Mouse (Mus musculus) olfactory bulb, adult 2 months (tissue): ENCODE data around the gene Arhgap44.

Source experiments
- CTCF ChIP-seq: fragments of 200-500 bp; IDR thresholded peaks from 2 replicates; pipeline ENCODE4 v1.5.1; 2012; ENCODE audit warnings: low read depth, mild to moderate bottlenecking, low read length, moderate library complexity; ENCODE audit not compliant: insufficient read depth
- POLR2A ChIP-seq: fragments of 200-500 bp; IDR thresholded peaks from 2 replicates; pipeline ENCODE4 v1.6.1; 2012; ENCODE audit warnings: mild to moderate bottlenecking, low read depth, low read length, moderate library complexity; ENCODE audit not compliant: insufficient read depth

GRCm38 (mm10) chr11:65038996-65039395 is 123.8 kb downstream of the Arhgap44 start:
- no peak for TF ChIP-seq CTCF
- TF ChIP-seq POLR2A: no peak
